Mouse (Mus musculus) ES-E14 (cell line): ENCODE data around the gene Gm21083.
"Not testable (repeated sequence)": the region's sequence is repeated elsewhere in the genome, so short reads cannot be mapped to it uniquely, and the experiment has no call there.

Source experiments
- CHD2 ChIP-seq: IDR thresholded peaks from 2 replicates; pipeline ENCODE4 v1.6.1; 2014; ENCODE audit warnings: mild to moderate bottlenecking, low read depth, low read length, inconsistent platforms
- HCFC1 ChIP-seq: IDR thresholded peaks from 2 replicates; pipeline ENCODE4 v1.6.1; 2012; ENCODE audit warnings: low read length, inconsistent platforms, borderline replicate concordance; ENCODE audit not compliant: insufficient read depth
- MAFK ChIP-seq: IDR thresholded peaks from 2 replicates; pipeline ENCODE4 v1.6.1; 2014; ENCODE audit warnings: mild to moderate bottlenecking, low read depth, low read length, inconsistent platforms; ENCODE audit not compliant: insufficient read depth
- ZC3H11A ChIP-seq: IDR thresholded peaks from 2 replicates; pipeline ENCODE4 v1.6.1; 2012; ENCODE audit warnings: low read depth, mild to moderate bottlenecking, inconsistent platforms, low read length, borderline replicate concordance
- ZNF384 ChIP-seq: IDR thresholded peaks from 2 replicates; pipeline ENCODE4 v1.6.1; 2012; ENCODE audit warnings: low read depth, low read length, inconsistent platforms

DNA sequence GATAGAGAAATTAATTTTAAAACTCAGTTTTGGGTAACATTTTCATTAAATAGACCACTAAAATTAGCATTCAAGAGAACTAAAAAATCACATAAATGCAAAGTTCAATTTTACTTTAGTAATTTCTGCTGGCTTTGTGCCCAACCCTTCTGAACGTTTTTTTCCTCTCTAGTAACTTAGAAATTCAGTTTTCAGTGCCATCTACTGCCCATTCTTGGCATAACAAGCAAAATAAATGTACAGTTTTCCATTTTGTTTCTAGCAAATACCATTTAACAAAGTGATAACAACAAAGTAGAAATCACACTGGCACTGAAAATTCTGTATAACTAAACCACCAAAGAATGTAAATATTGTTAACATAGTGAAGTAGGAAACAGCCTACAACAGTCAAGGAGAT lies 33.6 kb downstream of the Gm21083 start:
- TF ChIP-seq CHD2, ZNF384, MAFK, ZC3H11A, HCFC1: not testable (repeated sequence)
